31 mouse cellular contexts compared by ENCODE assay signal in genomic region chr7:63887602-63888123, GRCm38 (mm10). TPM values are rescaled to one million over a fixed set of nuclear protein-coding genes. Genes with fewer than 3 reads are reported as not detected.
A peak's percentile ranks its signal among the peaks of the same experiment; 100 is the strongest.
DNase-seq lines count a peak whose midpoint lies in the region; ATAC-seq and TF ChIP-seq lines count a peak whose summit lies in the region.
"Had no signal": no experiment of that assay in that cellular context is flagged by ENCODE, and none has a peak within 500 bp of the region (broad histone marks: within the 10 kb centered on the region; RNA-seq: fewer than 3 reads in every experiment).

No protein-coding gene starts in this region.

- no peak for TF ChIP-seq CTCF in gastrocnemius, adult 2 months (IDR thresholded peaks at IDR 0.05)
- no peak for TF ChIP-seq CTCF in E14TG2a.4 (conservative IDR thresholded peaks at IDR 0.05; ENCODE audit: low read length)

- no peak overlapping the region for H3K4me2 ChIP-seq in kidney, embryonic 15.5 days
- H3K4me2 ChIP-seq: intestine, embryonic 15.5 days; limb, embryonic 15.5 days; neural tube, embryonic 13.5 days had no signal

- DNase-seq in gastrocnemius, adult 2 months: peak; percentile 57
- DNase-seq in gastrocnemius, adult 8-10 months (ENCODE audit: low spot score in 2 of 2): no peak
- no peak for DNase-seq in kidney, postnatal 10 days
- DNase-seq in urinary bladder, adult 2 months (ENCODE audit: low spot score): no peak
- DNase-seq: B cell, adult 2 months; cerebellum, adult 11-12 months; left cerebral cortex, postnatal 4 days; retina, postnatal 1 day; right cerebral cortex, postnatal 25 days; thymus, postnatal 4 days had no signal

- H3K9ac ChIP-seq in kidney, embryonic 15.5 days: no peak overlapping the region
- H3K9ac ChIP-seq: intestine, embryonic 15.5 days; limb, embryonic 15.5 days; neural tube, embryonic 13.5 days had no signal

- H3K4me1 ChIP-seq in kidney, embryonic 15.5 days: peaks cover 18% of the 10 kb centered on the region
- peaks cover 61% of the 10 kb centered on the region for H3K4me1 ChIP-seq in E14TG2a.4 (replicated peaks; ENCODE audit: low read depth, low read length)
- peaks cover 38% of the 10 kb centered on the region for H3K4me1 ChIP-seq in brown adipose tissue, adult 24 weeks (ENCODE audit: control insufficient read depth, insufficient read depth, insufficient read length, low read length)
- H3K4me1 ChIP-seq: intestine, embryonic 15.5 days had no signal

- H3K9me3 ChIP-seq in kidney, embryonic 15.5 days (replicated peaks): no peaks in the 10 kb centered on the region
- H3K9me3 ChIP-seq in E14TG2a.4 (ENCODE audit: low read length): no peaks in the 10 kb centered on the region
- H3K9me3 ChIP-seq: hindbrain, embryonic 10.5 days; intestine, embryonic 15.5 days; limb, embryonic 15.5 days; midbrain, embryonic 10.5 days; neural tube, embryonic 13.5 days had no signal

- peak overlapping the region; percentile 33 for H3K4me3 ChIP-seq in gastrocnemius, adult 2 months
- no peak overlapping the region for H3K4me3 ChIP-seq in kidney, embryonic 15.5 days (replicated peaks)
- peak overlapping the region; percentile 43 for H3K4me3 ChIP-seq in E14TG2a.4 (replicated peaks; ENCODE audit: low read length)
- H3K4me3 ChIP-seq in brown adipose tissue, adult 24 weeks (ENCODE audit: insufficient read depth, low read depth, low read length): no peak overlapping the region
- H3K4me3 ChIP-seq: hindbrain, embryonic 10.5 days; intestine, embryonic 15.5 days; left cerebral cortex, adult 2 months; limb, embryonic 15.5 days; midbrain, embryonic 10.5 days; myocyte; neural tube, embryonic 13.5 days had no signal

- peak overlapping the region; percentile 84 for H3K27ac ChIP-seq in gastrocnemius, adult 2 months
- H3K27ac ChIP-seq in kidney, embryonic 15.5 days: peak overlapping the region; percentile 30; the same call in 1 of the 2 replicates
- H3K27ac ChIP-seq in brown adipose tissue, adult 24 weeks (replicated peaks; ENCODE audit: low read depth, low read length): peak overlapping the region; percentile 82
- H3K27ac ChIP-seq: hindbrain, embryonic 10.5 days; intestine, embryonic 15.5 days; left cerebral cortex, adult 2 months; limb, embryonic 15.5 days; midbrain, embryonic 10.5 days; neural tube, embryonic 13.5 days had no signal

- WGBS in kidney, embryonic 15.5 days: 80% methylated on average over 10 of the region's 10 CpGs

- intact Hi-C loops in gastrocnemius, adult 2 months (cut with DNase I): no loop called here

- ATAC-seq in kidney, embryonic 15.5 days (replicated peaks; ENCODE audit: low FRiP score): no peak
- ATAC-seq: hindbrain, embryonic 16.5 days; intestine, embryonic 15.5 days; midbrain, embryonic 16.5 days had no signal

- peaks cover 21% of the 10 kb centered on the region for H3K36me3 ChIP-seq in kidney, embryonic 15.5 days
- H3K36me3 ChIP-seq in E14TG2a.4 (ENCODE audit: insufficient read depth, low read length): peaks cover 23% of the 10 kb centered on the region

- H3K27me3 ChIP-seq in kidney, embryonic 15.5 days: no peaks in the 10 kb centered on the region
- H3K27me3 ChIP-seq in E14TG2a.4 (ENCODE audit: insufficient read depth, low read length): peaks cover 4% of the 10 kb centered on the region; the same call in 1 of the 2 replicates
- H3K27me3 ChIP-seq: intestine, embryonic 15.5 days; limb, embryonic 15.5 days; neural tube, embryonic 13.5 days had no signal

RNA-seq across cellular contexts. Expression of gene E030018B13Rik, which starts 29.0 kb away (rescaled TPM):
- total RNA-seq in gastrocnemius, adult 2 months (2021): under 1 TPM in 1 of 2 experiments, not detected in 1; 0.22 TPM
- not detected for total RNA-seq in gastrocnemius, adult 8-10 months (2022)
- 0.22 TPM in 1 of 2 replicates, not detected in the other for polyA plus RNA-seq in kidney, embryonic 15.5 days (2015; fragmentation: Nextera tagmentation; extraction: Ambion mirVana)
- not detected in 2 replicates for polyA plus RNA-seq in brown adipose tissue, adult 24 weeks (2012; ENCODE audit: insufficient read depth, insufficient read length, missing spikeins)
- polyA plus RNA-seq in urinary bladder, adult 2 months (2012; rRNA removed): not detected in 2 replicates
- total RNA-seq: adrenal gland, adult 18-20 months; adrenal gland, postnatal 36 days; granulocyte monocyte progenitor cell, adult 5-6 weeks; layer of hippocampus, postnatal 10 days; left cerebral cortex, adult 2 months; left cerebral cortex, postnatal 4 days had no signal
- polyA plus RNA-seq: forebrain, embryonic 11.5 days; heart, embryonic 14.5 days; hindbrain, embryonic 10.5 days; hindbrain, embryonic 16.5 days; intestine, embryonic 15.5 days; kidney, embryonic 16.5 days; limb, embryonic 15.5 days; liver, embryonic 16.5 days; lung, embryonic 16.5 days; midbrain, embryonic 10.5 days; midbrain, embryonic 16.5 days had no signal

RNA-seq across cellular contexts. Expression of gene Klf13, which starts 51.1 kb away (rescaled TPM):
- 10 to 100 TPM; 56.6 to 59.6 TPM for total RNA-seq in gastrocnemius, adult 2 months (2021)
- total RNA-seq in gastrocnemius, adult 8-10 months (2022): 10 to 100 TPM; 35.8 to 65.5 (median 41.6) TPM
- 21.8 and 23.3 TPM in 2 replicates for polyA plus RNA-seq in kidney, embryonic 15.5 days (2015; fragmentation: Nextera tagmentation; extraction: Ambion mirVana)
- 13.6 and 24.0 TPM in 2 replicates for polyA plus RNA-seq in brown adipose tissue, adult 24 weeks (2012; ENCODE audit: insufficient read depth, insufficient read length, missing spikeins)
- 13.0 and 21.9 TPM in 2 replicates for polyA plus RNA-seq in urinary bladder, adult 2 months (2012; rRNA removed)

Comparison
In these comparisons a context has a peak if more than half of its experiments do, and no peak if none do; other contexts are left out.
1. H3K27ac ChIP-seq: peak in every context shown above with its lines; median percentile 84 in gastrocnemius, adult 2 months; 82 in brown adipose tissue, adult 24 weeks; 30 in kidney, embryonic 15.5 days.
2. H3K4me3 ChIP-seq: peak in gastrocnemius, adult 2 months (single experiment) and E14TG2a.4 (single experiment); none in kidney, embryonic 15.5 days (single experiment) and brown adipose tissue, adult 24 weeks (single experiment).